Mouse (Mus musculus): ENCODE measurements around the gene Tmem144.
"Not testable (repeated sequence)": the region's sequence is repeated elsewhere in the genome, so short reads cannot be mapped to it uniquely, and the experiment has no call there.

Tmem144 gene

DNA sequence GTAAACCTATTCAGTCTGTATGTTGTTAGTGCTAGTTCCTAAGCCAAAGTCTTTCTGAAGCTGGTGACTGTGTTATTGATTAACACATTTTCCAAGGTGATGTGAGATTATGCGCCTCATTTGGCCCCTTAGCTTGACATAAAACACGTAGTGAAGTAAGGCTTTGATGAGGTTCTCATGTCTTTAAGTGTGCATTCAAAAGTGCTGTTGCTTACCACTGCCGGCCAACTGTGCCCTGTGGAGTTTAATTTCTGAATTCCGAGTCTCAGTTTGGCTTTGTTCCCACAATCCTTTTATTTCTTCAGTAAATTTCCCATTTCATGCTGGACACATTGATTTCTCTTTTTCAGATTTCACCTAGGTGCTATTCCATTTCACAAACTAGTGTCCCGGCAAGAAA lies 5.2 kb upstream of the Tmem144 start:
- DNase-seq, result no peak

DNA sequence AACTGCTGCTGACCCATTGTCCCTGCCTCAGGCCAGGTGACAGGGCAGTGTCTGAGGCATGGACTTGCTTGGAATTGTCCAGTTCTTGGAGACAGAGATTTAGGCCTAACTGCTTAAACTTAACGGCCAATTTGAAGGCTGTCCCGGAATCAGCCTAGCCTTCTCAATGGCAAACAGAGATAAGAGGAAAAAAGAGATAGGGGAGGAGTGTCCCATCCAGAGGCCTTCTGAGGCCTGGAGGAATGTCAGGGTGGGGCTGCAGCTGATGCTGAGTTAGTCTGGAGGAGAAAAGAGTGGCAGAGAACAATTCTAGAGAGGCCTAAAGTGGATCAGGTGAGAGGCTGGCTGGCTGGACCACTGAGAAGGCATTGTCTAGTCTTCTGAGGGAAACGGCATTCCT lies 465 bp downstream of the Tmem144 start:
- no peak for DNase-seq

DNA sequence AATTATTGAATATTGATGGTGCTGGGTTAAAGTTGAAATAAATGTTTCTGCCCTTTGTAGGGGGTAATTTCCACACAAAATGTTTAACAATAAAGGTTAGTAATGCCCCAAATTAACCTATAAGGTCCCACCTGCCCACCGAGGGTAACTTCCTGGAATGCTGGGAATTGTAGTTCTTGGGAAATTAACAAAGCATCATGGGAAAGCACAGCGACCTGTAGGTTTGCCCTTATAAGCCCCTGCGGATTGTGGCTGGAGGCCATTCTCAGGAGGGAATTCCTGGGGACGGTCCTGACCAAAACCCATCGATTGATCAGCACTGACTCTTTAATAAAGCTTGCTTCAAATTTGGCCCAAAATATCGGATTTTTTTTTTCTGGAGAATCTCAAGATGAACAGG lies 1.9 kb downstream of the Tmem144 start:
- no peak for DNase-seq

DNA sequence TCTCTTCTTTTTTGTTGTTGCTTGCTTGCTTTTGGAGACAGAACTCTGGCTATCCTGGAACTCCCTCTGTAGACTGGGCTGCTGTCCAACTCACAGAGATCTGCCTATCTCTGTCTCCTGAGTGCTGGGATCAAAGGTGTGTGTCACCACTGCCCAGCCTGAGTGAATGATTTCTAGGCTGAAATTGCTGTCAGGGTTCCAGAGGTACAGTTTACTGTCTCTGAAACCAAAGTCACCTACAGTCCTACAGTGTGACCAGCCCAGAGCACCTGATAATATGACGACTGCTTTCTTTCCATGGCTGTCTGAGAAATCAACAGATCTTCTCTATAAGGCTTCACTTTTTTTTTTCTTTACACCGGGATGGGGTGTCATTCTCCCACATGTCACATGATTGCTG lies 3.0 kb downstream of the Tmem144 start:
- no peak for DNase-seq

DNA sequence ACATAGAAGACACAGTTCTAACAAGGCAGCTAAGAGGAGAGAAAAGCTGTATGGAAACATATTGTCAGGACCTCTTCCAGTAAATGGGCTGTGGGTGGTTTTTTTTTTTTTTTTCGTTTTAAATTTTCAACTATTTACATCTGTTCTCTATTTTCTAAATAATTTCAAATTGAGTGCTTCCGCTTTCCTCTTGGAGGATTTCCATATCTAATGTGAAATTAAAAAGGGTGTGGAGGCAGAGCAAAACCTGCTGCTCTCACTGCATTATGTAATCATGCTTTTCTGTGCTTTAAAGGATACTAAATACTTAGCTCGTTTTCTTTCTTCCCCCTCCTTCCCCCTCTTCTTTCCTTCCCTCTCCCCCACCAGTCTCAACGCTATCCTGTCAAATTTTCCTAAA lies 3.7 kb downstream of the Tmem144 start:
- no peak for DNase-seq

DNA sequence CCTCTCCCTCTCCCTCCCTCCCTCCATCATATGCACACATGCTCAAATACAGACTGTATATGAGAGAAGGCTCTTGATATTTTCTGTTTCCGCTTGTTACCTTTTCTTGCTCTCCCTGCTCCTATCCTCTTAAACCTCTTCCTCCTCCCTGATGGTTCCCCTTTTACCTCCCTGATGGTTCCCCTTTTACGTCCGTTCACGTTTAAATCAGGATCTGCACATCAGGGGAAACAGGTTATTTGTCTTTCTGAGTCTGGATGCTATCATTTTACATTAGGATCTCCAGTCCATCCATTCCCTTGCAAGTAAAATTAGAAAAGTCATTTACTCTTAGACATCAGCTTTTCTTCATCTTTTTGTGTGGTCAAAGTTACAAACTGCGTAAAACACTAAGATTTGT lies 5.9 kb downstream of the Tmem144 start:
- DNase-seq, result no peak

DNA sequence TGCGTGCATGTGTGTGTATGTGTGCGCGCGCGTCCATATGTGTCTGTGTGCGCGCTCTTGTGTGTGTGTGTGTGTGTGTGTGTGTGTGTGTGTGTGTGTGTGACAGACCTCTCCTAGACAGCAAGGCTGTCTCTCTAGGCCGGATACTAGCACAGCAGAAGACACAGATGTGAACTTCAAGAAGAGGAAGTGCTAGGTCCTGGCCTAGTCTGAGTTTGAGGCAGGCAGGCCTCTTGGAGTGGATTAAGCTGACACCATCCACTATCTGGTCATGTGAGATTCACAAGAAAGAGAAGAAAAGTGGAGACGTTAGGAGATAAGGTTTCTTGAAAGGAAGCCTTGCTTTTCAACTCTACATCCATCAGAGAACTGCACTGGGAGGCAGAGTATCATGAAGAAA lies 8.6 kb downstream of the Tmem144 start:
- no peak for DNase-seq

DNA sequence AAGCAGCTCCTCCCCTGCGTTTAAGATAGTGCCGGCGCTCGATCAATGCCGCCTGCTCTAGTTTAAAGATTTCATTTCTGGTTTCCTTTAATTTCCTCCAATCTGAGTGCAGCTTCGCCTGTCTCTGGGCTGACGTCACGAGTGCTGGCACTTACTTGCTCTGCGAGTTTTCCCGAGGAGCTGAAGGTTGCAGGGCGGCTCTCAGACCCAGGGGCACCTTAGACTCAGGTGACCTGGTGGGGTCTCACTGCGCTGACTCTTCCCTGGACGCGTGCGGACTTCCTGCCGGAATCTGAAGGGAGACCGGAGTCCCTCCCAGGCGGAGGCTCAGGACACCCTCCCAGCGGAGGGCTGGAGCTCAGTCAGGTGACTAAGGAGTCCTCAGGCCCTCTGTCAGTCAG lies 10.0 kb downstream of the Tmem144 start:
- DNase-seq, result peak; percentile 70

DNA sequence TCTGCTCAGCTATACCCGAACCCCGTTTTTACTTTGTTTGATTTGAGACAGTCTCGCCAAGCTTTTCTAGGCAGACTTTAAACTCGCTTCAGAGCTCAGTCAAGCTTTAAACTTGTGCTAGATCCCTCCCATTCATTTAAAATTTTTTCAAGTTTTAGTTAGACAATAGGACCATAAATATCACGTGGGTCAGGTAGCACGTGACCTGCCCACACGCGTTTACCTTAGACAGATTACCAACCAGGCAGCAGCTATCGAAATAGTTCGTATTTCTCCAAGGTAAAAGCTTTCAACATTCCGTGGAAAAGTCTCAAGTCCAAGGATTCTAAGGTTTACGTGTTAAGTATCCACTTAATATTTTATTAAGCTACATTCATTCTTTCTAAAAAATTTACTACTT lies 10.4 kb downstream of the Tmem144 start:
- DNase-seq, result peak; percentile 63

DNA sequence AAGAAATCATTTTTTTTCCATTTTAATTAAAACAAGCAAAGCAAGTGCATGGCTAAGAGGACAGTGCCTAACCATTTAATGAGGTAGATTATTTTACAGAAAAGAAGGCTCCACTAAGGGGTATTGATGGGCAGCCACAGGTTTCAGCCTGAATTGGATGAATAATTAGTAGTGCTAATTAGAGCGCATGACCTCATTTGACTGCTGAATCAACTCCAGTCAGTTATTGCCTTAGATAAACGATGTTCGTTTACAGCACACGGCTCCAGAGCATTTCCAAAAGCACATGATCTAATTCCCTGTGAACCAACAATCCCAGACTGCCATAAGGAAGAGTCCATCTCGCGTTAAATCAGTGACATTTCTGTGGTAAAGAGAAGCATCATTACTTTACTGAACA lies 11.1 kb downstream of the Tmem144 start:
- no peak for DNase-seq

DNA sequence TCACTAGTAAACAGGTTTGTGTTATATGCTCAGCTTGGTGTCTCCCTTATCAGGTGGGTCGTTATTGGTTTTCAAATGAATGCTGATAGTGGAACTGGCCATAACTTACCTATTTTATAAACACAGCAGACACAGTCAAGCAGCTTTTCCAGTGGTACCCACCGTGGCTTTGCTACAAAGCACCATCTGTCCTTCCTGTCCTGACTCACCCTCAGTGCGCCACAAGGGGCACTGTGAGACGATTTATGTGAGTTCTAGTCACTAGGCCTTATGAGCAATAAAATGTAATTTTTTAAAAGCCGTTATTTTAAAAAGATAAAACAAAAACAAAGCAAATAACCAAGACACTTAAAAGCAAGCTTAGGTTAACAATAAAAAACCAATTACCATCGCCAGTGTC lies 13.8 kb downstream of the Tmem144 start:
- peak; percentile 24 for DNase-seq

DNA sequence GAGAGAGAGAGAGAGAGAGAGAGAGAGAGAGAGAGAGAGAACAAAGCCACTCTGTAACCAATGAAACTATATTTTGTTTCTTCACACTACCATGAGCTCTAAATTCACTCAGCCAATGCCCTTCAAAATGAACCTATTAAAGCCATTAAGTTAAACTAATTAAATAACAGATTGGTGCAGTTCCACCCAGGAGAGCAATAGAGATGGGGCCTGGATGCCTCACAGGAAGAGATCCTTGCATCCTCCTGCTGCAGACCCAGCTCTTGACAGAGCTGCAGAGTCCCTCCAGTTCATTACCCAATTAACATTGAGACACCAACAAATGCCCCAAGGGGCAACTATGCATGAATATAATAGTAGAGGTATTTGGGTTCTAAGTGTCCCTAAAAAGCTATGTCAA lies 23.3 kb downstream of the Tmem144 start:
- no peak for DNase-seq

DNA sequence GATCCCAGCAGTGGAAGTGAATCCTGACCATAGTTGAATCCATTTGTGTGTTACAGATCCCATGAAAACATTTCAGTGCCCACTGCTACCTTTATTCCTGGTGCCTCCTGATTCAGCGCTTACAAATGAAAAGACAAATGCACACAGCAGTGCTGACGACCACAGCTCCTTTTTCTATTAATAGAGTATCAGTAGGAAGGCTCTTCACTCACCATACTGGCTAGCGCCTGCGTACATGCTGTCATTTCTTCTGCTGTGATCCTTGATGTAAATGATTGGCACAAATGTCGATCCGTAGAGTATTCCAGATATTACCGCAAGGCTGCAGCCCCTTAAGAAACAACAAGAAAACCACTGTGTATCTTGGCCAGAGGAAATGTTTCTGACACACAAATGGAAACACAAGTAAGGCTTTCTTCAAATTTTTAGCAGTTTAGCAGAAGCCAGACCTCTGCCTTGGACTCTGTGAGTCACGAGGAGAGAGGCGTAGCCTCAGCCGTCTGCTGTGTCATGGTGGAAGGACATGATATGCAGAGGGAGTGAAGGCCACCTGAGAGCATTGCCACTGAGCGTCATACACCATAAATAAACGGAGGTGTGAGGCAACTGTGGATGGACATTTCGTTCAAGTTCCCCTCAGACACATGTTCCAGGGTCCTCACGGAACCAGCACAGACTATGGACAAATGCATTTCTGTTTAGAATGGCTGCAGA lies 27.3 kb downstream of the Tmem144 start:
- no peak for DNase-seq

DNA sequence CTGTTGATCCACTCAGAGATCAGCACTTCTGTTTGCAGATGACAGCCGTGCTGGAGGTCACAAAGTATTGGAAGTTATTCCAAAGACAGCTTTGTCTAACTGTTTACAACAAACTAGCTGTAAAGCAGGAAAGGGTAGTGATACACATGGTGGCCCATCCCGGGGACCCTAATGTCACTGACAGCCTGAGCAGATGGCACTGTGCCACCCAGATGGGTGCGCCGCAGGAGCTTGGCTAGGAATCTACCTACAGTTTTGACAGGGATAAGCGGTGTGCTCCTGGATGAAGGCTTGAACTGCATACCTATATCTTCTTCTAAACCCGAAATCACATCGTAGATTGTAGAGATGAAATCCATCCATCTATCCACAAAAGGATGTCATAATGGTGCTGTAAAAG lies 29.4 kb downstream of the Tmem144 start:
- DNase-seq, result no peak

DNA sequence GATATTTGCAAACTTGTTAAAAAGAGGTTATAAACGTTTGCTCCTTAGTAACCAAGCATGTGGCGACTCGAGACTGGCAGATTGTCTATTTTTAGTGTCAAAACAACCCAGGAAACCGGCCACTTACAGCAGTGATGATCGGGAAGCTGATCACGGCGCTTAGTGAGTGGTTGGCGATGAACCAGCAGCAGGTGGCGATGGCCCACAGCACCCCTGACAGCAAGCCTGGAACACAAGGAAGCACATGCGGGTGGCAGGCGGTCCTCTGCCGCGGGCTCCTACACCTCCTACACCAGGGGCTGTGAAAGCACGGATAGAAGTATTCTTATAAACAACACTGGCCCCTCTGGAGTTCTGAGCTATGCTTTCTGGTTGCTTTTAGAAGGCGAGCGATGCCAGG lies 31.4 kb downstream of the Tmem144 start:
- DNase-seq, result no peak

DNA sequence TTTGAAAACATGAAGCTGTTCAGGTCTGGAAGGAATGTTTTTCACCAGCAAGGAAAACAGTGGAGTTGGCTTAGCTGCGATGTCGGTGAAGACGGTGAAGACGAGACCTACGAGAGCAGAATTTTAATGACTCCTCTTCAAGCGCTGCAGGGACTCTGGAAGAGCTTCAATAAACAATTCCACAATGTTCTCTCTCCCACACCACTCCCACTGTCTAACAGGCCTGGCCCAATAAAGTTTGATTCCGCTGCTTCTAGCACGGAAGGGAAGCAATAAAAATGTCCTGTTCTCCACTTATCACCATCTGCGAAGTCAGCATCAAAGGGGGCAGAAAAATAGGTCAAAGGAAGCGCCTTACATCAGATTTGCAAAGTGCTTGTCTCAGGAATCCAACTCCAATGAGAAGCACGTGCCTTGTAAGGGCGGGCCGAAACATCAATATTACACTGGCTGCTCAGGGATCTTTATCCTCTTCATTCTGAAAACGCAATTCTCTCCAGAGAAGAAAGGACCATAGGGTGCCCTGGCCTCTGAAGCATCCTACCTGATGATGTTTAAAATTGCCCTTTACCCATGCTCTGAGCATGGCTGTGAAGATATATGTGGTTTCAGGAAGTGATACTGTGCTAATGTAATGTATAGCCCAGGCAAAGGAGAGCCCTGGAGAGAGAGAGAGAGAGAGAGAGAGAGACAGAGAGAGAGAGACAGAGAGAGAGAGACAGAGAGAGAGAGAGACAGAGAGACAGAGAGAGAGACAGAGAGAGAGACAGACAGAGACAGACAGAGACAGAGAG lies 34.2 kb downstream of the Tmem144 start:
- DNase-seq, result no peak

DNA sequence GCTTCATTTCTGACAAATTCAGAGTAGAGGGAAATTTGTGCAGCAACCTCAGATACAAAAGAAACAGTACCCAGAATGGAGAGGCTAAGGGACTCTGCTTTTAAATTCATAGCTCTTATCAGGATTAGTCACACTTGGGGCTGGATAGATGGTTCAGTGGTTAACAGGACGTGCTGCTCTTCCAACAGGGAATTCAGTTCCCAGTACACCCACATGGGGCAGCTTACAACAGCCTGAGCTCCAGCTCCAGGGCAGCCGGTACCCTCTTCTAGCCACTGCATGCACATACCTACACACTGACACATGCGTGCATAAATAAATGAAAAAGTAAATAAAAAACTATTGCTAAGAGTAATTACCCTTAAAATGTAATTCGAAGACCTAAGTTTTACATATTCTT lies 36.3 kb downstream of the Tmem144 start:
- no peak for DNase-seq

DNA sequence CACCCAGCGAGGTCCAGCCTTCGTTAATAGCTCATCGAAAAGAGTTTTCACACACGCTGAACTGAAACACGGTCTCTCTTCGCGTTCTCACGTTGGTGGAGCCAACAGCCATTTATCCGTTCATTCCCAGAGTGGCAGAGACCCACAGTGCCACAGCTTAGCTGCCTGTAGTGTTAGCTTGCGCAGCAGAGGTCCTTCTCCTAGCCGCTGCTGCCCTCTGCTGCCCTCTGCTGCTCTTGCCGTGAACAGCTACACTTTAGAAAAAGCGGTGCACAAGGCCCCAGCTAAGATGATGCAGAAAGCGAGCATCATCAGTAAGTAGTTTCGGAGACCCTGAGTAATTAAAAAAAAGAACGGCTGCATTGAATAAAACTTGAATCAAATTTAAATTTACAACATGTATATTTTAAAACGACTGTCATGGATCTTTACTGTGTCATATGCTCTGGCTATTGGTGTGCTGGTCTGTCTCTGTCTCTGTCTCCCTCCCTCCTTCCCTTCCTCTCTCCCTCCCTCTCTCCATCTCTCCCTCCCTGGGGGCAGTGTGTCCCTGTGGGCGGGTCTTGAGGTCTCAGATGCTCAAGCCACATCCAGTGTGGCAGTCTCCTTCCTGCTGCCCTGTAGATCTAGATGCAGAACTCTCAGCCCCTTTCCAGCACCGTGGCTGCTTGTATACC lies 38.6 kb downstream of the Tmem144 start:
- DNase-seq, result peak; percentile 71

DNA sequence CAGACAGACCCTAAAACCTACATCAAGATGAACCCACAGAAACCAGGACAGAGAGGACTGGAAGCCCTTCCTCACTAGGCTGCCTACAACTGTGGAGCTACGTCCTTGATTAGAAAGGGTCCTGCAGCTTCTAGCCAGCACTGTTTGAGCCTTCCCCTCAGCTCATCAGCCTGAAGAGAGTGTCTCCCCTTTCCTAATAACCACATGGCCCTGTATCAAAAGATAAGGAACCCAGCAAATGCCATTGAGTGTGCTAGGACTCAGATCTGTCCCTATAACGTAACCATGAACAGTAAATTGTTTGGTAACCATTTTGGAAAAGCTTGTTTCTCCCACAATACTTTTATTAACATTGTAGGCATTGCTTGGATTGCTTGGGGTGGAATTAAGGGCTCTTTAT lies 40.5 kb downstream of the Tmem144 start:
- no peak for DNase-seq

DNA sequence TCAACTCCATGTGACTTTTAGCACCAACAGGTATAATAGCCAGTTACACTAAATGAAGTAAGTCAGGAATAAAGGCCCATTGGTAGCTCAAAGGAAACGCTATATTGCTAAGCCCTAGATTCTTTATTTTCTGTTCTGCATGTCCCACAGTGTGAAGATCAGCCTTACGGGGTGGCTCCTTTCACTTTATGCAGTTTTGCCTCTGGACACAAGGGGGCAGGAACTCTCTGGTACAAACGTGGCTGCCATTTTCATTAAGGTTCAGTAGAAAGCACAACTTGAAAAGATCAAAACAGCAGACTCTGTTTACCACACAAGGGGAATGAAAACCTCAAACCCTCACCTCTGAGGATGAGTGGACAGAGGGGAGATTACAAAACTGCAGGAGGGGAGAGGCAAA lies 40.9 kb downstream of the Tmem144 start:
- DNase-seq, result peak; percentile 47

DNA sequence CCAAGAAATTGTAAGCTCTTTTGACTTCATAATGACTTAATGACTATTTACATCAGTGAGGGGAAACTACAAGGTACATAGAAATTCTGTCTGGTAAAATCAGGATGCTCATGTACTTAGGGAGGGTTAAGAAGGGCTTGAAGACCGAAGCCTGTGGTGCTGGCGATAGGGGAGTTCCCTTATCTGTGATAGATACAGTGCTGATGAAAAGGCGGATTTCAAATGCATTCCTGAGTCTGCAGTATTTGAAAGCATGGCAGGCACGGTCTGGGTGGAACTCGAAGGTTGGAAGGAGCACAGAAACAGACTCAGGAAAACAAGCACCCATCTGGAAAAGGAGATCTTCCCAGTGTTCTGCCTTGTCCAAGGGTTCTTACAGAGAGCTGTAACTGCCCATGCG lies 42.0 kb downstream of the Tmem144 start:
- no peak for DNase-seq

DNA sequence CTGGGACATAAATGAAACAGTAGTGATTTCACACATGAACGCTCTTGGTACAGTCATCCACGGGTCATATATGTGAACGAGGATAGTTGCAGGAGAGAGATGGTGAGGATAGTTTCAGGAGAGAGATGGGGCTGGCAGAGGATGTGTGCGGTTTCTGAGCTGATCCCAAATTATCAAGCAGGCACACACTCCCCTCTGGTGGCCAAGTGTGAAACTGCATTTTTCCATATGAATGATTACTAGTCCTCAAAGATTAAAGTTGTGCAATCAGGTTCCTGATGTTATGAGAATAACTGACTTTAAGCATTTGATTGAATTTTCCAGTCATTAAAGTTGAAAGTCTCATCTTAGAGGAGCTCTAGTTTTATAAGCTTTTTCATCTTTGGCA lies 43.4 kb downstream of the Tmem144 start:
- peak; percentile 57 for DNase-seq

DNA sequence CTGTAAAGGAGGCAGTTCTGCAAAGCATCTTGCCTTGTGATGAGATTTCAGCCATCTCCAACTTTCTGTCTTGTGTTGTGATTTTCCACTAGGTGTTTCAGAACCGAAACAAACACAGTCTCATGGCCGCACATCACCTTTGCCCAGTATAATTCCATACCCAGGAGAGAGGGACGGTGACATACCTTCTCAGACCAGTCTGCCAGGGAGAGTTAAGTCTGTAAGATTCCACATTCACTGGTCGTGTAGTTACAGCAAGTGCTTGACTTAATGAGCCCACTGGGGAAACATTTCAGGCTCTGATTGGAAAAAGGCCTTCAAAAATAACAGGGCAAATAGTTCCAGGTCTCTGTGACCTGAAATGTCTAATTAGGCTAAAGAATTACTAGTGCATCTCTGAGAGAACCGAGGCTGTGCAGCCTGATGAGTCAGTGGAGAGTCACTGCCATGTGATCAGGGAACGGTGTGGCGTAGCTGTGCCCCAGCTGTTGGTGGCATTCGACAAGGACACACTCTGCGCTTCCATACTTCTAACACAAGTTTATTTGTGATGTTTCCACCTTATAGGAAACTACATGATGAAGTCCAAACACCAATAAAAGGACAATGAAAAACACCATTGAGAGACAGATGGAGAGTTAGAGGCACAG lies 43.9 kb downstream of the Tmem144 start:
- no peak for DNase-seq

DNA sequence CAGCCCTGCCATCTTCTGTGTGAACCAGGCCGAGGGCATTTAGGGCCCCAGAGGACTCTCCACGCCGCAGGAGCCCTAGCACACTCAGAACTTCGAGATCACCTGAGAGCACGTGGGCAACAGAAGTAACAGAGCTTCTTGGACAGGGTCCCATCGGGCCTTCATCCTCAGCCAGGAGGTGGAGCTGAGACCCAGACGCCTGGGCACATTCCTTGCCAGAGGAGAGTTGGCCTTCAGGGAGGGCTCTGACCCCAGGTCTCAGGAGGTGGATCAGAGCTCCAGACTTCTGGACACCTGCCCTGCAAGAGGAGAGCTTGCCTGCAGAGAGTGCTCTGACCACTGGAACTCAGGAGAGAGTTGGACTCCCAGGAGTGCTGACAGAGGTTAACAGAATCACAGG lies 51.8 kb downstream of the Tmem144 start:
- DNase-seq, result not testable (repeated sequence)
